Comparison of ENCODE assay signal across 7 mouse cellular contexts in genomic region chr12:59219325-59220225, GRCm38 (mm10). TPM values are rescaled to one million over a fixed set of nuclear protein-coding genes. Genes with fewer than 3 reads are reported as not detected.
DNase-seq lines count a peak whose midpoint lies in the region; ATAC-seq lines count a peak whose summit lies in the region.

Gene Fbxo33 (minus strand): TSS chr12:59219725.

- H3K36me3 ChIP-seq in embryonic facial prominence, embryonic 12.5 days: no peaks in the 10 kb centered on the region
- H3K36me3 ChIP-seq in limb, embryonic 11.5 days (ENCODE audit: control insufficient read depth, insufficient read depth, low read length): no peaks in the 10 kb centered on the region
- no peaks in the 10 kb centered on the region for H3K36me3 ChIP-seq in midbrain, embryonic 14.5 days (ENCODE audit: control insufficient read depth, insufficient read depth, low read length)

- H3K9ac ChIP-seq in embryonic facial prominence, embryonic 12.5 days: peak within 1 kb of the TSS; percentile 85
- peak within 1 kb of the TSS; percentile 85 for H3K9ac ChIP-seq in limb, embryonic 11.5 days (ENCODE audit: low read length)
- peak within 1 kb of the TSS; percentile 89 for H3K9ac ChIP-seq in midbrain, embryonic 14.5 days (replicated peaks; ENCODE audit: low read length)

- peak within 1 kb of the TSS; percentile 94 for H3K4me3 ChIP-seq in embryonic facial prominence, embryonic 12.5 days
- peak within 1 kb of the TSS; percentile 93 for H3K4me3 ChIP-seq in limb, embryonic 11.5 days (ENCODE audit: low read depth, low read length)
- peak within 1 kb of the TSS; percentile 93 for H3K4me3 ChIP-seq in midbrain, embryonic 14.5 days (replicated peaks; ENCODE audit: low read depth, low read length)

- H3K9me3 ChIP-seq in embryonic facial prominence, embryonic 12.5 days: no peaks in the 10 kb centered on the region
- no peaks in the 10 kb centered on the region for H3K9me3 ChIP-seq in limb, embryonic 11.5 days (ENCODE audit: control insufficient read depth, low read length)
- no peaks in the 10 kb centered on the region for H3K9me3 ChIP-seq in midbrain, embryonic 14.5 days (ENCODE audit: control insufficient read depth, low read length)

- H3K4me1 ChIP-seq in embryonic facial prominence, embryonic 12.5 days: peaks cover 11% of the 10 kb centered on the region
- peaks cover 7% of the 10 kb centered on the region; the same call in 1 of the 2 replicates for H3K4me1 ChIP-seq in limb, embryonic 11.5 days (ENCODE audit: control insufficient read depth, insufficient read depth, low read length)
- peaks cover 22% of the 10 kb centered on the region for H3K4me1 ChIP-seq in midbrain, embryonic 14.5 days (ENCODE audit: control insufficient read depth, insufficient read depth, low read length)

- ATAC-seq in embryonic facial prominence, embryonic 12.5 days (ENCODE audit: insufficient number of reproducible peaks, insufficient read depth, low FRiP score, low TSS enrichment): peak; percentile 96
- peak; percentile 95 for ATAC-seq in limb, embryonic 11.5 days (ENCODE audit: insufficient number of reproducible peaks, low FRiP score, low TSS enrichment, low read depth)
- peak; percentile 97 for ATAC-seq in midbrain, embryonic 14.5 days (ENCODE audit: low FRiP score, low TSS enrichment)

- H3K27me3 ChIP-seq in embryonic facial prominence, embryonic 12.5 days: no peaks in the 10 kb centered on the region
- H3K27me3 ChIP-seq in limb, embryonic 11.5 days (ENCODE audit: control insufficient read depth, insufficient read depth, low read length): no peaks in the 10 kb centered on the region
- no peaks in the 10 kb centered on the region for H3K27me3 ChIP-seq in midbrain, embryonic 14.5 days (ENCODE audit: control insufficient read depth, insufficient read depth, low read length)

- H3K4me2 ChIP-seq in embryonic facial prominence, embryonic 12.5 days (replicated peaks): peak within 1 kb of the TSS; percentile 82
- peak within 1 kb of the TSS; percentile 84 for H3K4me2 ChIP-seq in limb, embryonic 11.5 days (ENCODE audit: low read depth, severe bottlenecking)
- H3K4me2 ChIP-seq in midbrain, embryonic 14.5 days (ENCODE audit: low read length): peak within 1 kb of the TSS; percentile 77

- WGBS in embryonic facial prominence, embryonic 12.5 days: under 1% methylated on average over 109 of the region's 109 CpGs
- WGBS in limb, embryonic 11.5 days: under 1% methylated on average over 109 of the region's 109 CpGs
- WGBS in midbrain, embryonic 14.5 days: under 1% methylated on average over 108 of the region's 109 CpGs

- DNase-seq in adrenal gland, postnatal 25 days: peak; percentile 97
- DNase-seq in heart, adult 11 months: peak; percentile 100
- peak; percentile 98 for DNase-seq in kidney, adult 18-20 months
- peak; percentile 100 for DNase-seq in limb, embryonic 11.5 days (ENCODE audit: low spot score)
- peak; percentile 99 for DNase-seq in midbrain, embryonic 14.5 days
- peak; percentile 96 for DNase-seq in spleen, adult 18-20 months

- H3K27ac ChIP-seq in embryonic facial prominence, embryonic 12.5 days: peak within 1 kb of the TSS; percentile 93
- peak within 1 kb of the TSS; percentile 88 for H3K27ac ChIP-seq in limb, embryonic 11.5 days (replicated peaks; ENCODE audit: low read depth, low read length)
- peak within 1 kb of the TSS; percentile 97 for H3K27ac ChIP-seq in midbrain, embryonic 14.5 days (replicated peaks; ENCODE audit: low read depth, low read length)

RNA-seq across cellular contexts. Expression of gene Fbxo33, which starts in this region (rescaled TPM):
- 29.2 and 43.3 TPM in 2 replicates for total RNA-seq in adrenal gland, postnatal 25 days (2021)
- 10.4 and 10.6 TPM in 2 replicates for polyA plus RNA-seq in embryonic facial prominence, embryonic 12.5 days (2016; fragmentation: Nextera tagmentation; extraction: Ambion mirVana)
- 10.6 and 12.2 TPM in 2 replicates for polyA plus RNA-seq in limb, embryonic 11.5 days (2014; fragmentation: Nextera tagmentation; extraction: Ambion mirVana)
- 11.4 and 13.7 TPM in 2 replicates for polyA plus RNA-seq in midbrain, embryonic 14.5 days (2014; fragmentation: Nextera tagmentation; extraction: Ambion mirVana)

Comparison
In these comparisons a context has a peak if more than half of its experiments do, and no peak if none do; other contexts are left out.
1. Peak in every context shown above with its lines: DNase-seq, ATAC-seq, H3K4me3 ChIP-seq and H3K27ac ChIP-seq.